Mouse (Mus musculus) C2C12 (cell line): Measurements from ENCODE around the gene Acsl4.

Experiments used
- CTCF ChIP-seq: IDR thresholded peaks from one replicate; pipeline ENCODE4 v1.5.1; 2011; ENCODE audit not compliant: control insufficient read depth, insufficient read depth, insufficient read length
- MAX ChIP-seq: IDR thresholded peaks from one replicate; pipeline ENCODE4 v1.6.1; 2011; ENCODE audit warnings: mild to moderate bottlenecking, control low read depth
- MYOG ChIP-seq: IDR thresholded peaks from one replicate; pipeline ENCODE4 v1.6.1; 2011; ENCODE audit not compliant: control insufficient read depth, insufficient read length; ENCODE audit errors: extremely low read depth

- TF ChIP-seq MYOG (no peak), CTCF (no peak), MAX (no peak)
Observed at GRCm38 (mm10) chrX:142358427-142358826, 31.9 kb downstream of the Acsl4 start.
